Mouse (Mus musculus) olfactory bulb, adult 2 months (tissue): ENCODE data around the gene Tapbp.

ENCODE experiments used
- CTCF ChIP-seq: fragments of 200-500 bp; IDR thresholded peaks from 2 replicates; pipeline ENCODE4 v1.5.1; 2012; ENCODE audit warnings: low read depth, mild to moderate bottlenecking, low read length, moderate library complexity; ENCODE audit not compliant: insufficient read depth
- POLR2A ChIP-seq: fragments of 200-500 bp; IDR thresholded peaks from 2 replicates; pipeline ENCODE4 v1.6.1; 2012; ENCODE audit warnings: mild to moderate bottlenecking, low read depth, low read length, moderate library complexity; ENCODE audit not compliant: insufficient read depth

GRCm38 (mm10) chr17:33890533-33891059, 25.1 kb upstream of the Tapbp start, which contains the start of gene Kifc1:
- TF ChIP-seq POLR2A (0 out of 2 replicates have a peak, but pooled peaks have one; percentile 18), CTCF (peak; percentile 78)
